Mouse (Mus musculus): ENCODE measurements at regions not wholly inside any gene's neighbourhood (a gene's known extent, or its start where the extent isn't known, plus 50 kb on each side); places are given as distances from the start of the nearest gene placed in this dataset.

- H3K79me2 ChIP-seq (replicated peaks; ENCODE audit: control insufficient read depth, extremely low read depth, insufficient read depth, poor library complexity, severe bottlenecking): no peaks in the 10 kb centered on the region
- dilution Hi-C loops (cut with MboI; ENCODE audit: extremely low pct_ligation_motif_present, extremely low pct_unique_long_range_greater_than_20kb, low sequenced_read_pairs): no loop called here
- no peaks in the 10 kb centered on the region for H3K9me3 ChIP-seq (replicated peaks; ENCODE audit: low read length)
- no peak overlapping the region for H3K9ac ChIP-seq (ENCODE audit: insufficient read depth, low read depth)
- H3K36me3 ChIP-seq (replicated peaks in 1 of 2; ENCODE audit: control insufficient read depth in 1 of 2, insufficient read depth in 1 of 2, low read length in 1 of 2): no peaks in the 10 kb centered on the region
- H3K4me2 ChIP-seq (ENCODE audit: insufficient read depth, low read depth, poor library complexity, severe bottlenecking): no peak overlapping the region
- DNase-seq (ENCODE audit: extremely low read depth): no peak
- TF ChIP-seq ELF1 (IDR thresholded peaks at IDR 0.05; ENCODE audit: low read depth, low read length) (no peak), MXI1 (IDR thresholded peaks at IDR 0.05; ENCODE audit: low read depth, low read length) (no peak), RAD21 (IDR thresholded peaks at IDR 0.05; ENCODE audit: low read depth, low read length) (no peak), MAZ (IDR thresholded peaks at IDR 0.05; ENCODE audit: low read depth, low read length) (no peak), TCF12 (IDR thresholded peaks at IDR 0.05; ENCODE audit: low read depth, low read length) (no peak)
- in situ Hi-C loops (cut with MboI; ENCODE audit: low pct_ligation_motif_present, low pct_unique_long_range_greater_than_20kb, low sequenced_read_pairs): no loop called here
- no peaks in the 10 kb centered on the region for H3K27me3 ChIP-seq (replicated peaks)
- peaks cover 6 to 7% of the 10 kb centered on the region in 2 experiments; a peak in 3 of 4 replicates for H3K4me1 ChIP-seq (ENCODE audit: control insufficient read depth in 1 of 2, insufficient read depth in 2 of 2)
- no peak overlapping the region for H3K27ac ChIP-seq (ENCODE audit: insufficient read depth, low read depth)
- no peak overlapping the region for H3K4me3 ChIP-seq (replicated peaks in 1 of 3; ENCODE audit: low read depth in 2 of 3, low read length in 2 of 3, poor library complexity in 1 of 3)
These were observed 153.7 kb upstream of the Jade1 start for GRCm38 (mm10) chr3:41401881-41402280.

GRCm38 (mm10) chr3:41389868-41390267, 165.7 kb upstream of the Jade1 start:
- no peak for TF ChIP-seq ELF1 (IDR thresholded peaks at IDR 0.05; ENCODE audit: low read depth, low read length)
- no peak for TF ChIP-seq EP300 (IDR thresholded peaks at IDR 0.05; ENCODE audit: low read length)
- TF ChIP-seq POLR2A (IDR thresholded peaks at IDR 0.05; ENCODE audit: low read depth, low read length): no peak
- TF ChIP-seq SIN3A (IDR thresholded peaks at IDR 0.05; ENCODE audit: low read length): no peak
- no peak for TF ChIP-seq KAT2A (IDR thresholded peaks at IDR 0.05; ENCODE audit: insufficient replicate concordance, low read length)
- no peak for TF ChIP-seq RAD21 (IDR thresholded peaks at IDR 0.05; ENCODE audit: low read depth, low read length)
- no peak for TF ChIP-seq CTCF (conservative IDR thresholded peaks at IDR 0.05 in 1 of 2, IDR thresholded peaks at IDR 0.05 in 1 of 2; ENCODE audit: low read depth in 2 of 2, low read length in 2 of 2)
- TF ChIP-seq USF1 (IDR thresholded peaks at IDR 0.05; ENCODE audit: low read depth, low read length): no peak
- TF ChIP-seq UBTF (IDR thresholded peaks at IDR 0.05; ENCODE audit: low read depth, low read length): no peak
- TF ChIP-seq PAX5 (IDR thresholded peaks at IDR 0.05; ENCODE audit: low read length): no peak
- no peak for TF ChIP-seq NELFE (IDR thresholded peaks at IDR 0.05; ENCODE audit: low read depth, low read length)
- TF ChIP-seq TCF12 (IDR thresholded peaks at IDR 0.05; ENCODE audit: low read depth, low read length): no peak
- no peak for TF ChIP-seq SMC3 (IDR thresholded peaks at IDR 0.05; ENCODE audit: low read depth, low read length)
- TF ChIP-seq CHD2 (IDR thresholded peaks at IDR 0.05; ENCODE audit: low read length): no peak
- no peak for TF ChIP-seq BHLHE40 (IDR thresholded peaks at IDR 0.05; ENCODE audit: low read depth, low read length)
- no peak for TF ChIP-seq JUND (conservative IDR thresholded peaks at IDR 0.05; ENCODE audit: low read depth, low read length)
- TF ChIP-seq MAX (IDR thresholded peaks at IDR 0.05; ENCODE audit: low read length): no peak
- TF ChIP-seq JUN (IDR thresholded peaks at IDR 0.05; ENCODE audit: insufficient read depth, low read depth, low read length): no peak
- no peak for TF ChIP-seq POLR2AphosphoS2 (IDR thresholded peaks at IDR 0.05; ENCODE audit: low read depth, low read length)
- no peak for TF ChIP-seq TBP (conservative IDR thresholded peaks at IDR 0.05; ENCODE audit: low read depth, low read length)
- Histone ChIP-seq H3K36me3 (replicated peaks in 1 of 2; ENCODE audit: control insufficient read depth in 1 of 2, insufficient read depth in 1 of 2, low read length in 1 of 2) (no peaks in the 10 kb centered on the region), H3K79me2 (replicated peaks; ENCODE audit: control insufficient read depth, extremely low read depth, insufficient read depth, poor library complexity, severe bottlenecking) (no peaks in the 10 kb centered on the region), H3K4me3 (replicated peaks in 1 of 3; ENCODE audit: low read depth in 2 of 3, low read length in 2 of 3, poor library complexity in 1 of 3) (no peak overlapping the region), H3K9me3 (replicated peaks; ENCODE audit: low read length) (no peaks in the 10 kb centered on the region), H3K4me2 (ENCODE audit: insufficient read depth, low read depth, poor library complexity, severe bottlenecking) (no peak overlapping the region), H3K9ac (ENCODE audit: insufficient read depth, low read depth) (no peak overlapping the region), H3K27me3 (replicated peaks) (no peaks in the 10 kb centered on the region), H3K4me1 (ENCODE audit: control insufficient read depth in 1 of 2, insufficient read depth in 2 of 2) (peaks cover 0 to 3% of the 10 kb centered on the region in 2 experiments; a peak in 1 of 4 replicates), H3K27ac (ENCODE audit: insufficient read depth, low read depth) (no peak overlapping the region)
- no peak for DNase-seq (ENCODE audit: extremely low read depth)
- dilution Hi-C loops (cut with MboI; ENCODE audit: extremely low pct_ligation_motif_present, extremely low pct_unique_long_range_greater_than_20kb, low sequenced_read_pairs): no loop called here
- in situ Hi-C loops (cut with MboI; ENCODE audit: low pct_ligation_motif_present, low pct_unique_long_range_greater_than_20kb, low sequenced_read_pairs): no loop called here

Data from CH12.LX (cell line).